Mouse (Mus musculus) lung, postnatal 0 days (tissue): ENCODE data around the gene Gm28048.

ENCODE experiments used
- CTCF ChIP-seq: IDR thresholded peaks from 2 replicates; pipeline ENCODE4 v1.5.1; 2016; ENCODE audit warnings: antibody characterized with exemption, mild to moderate bottlenecking
- EP300 ChIP-seq: IDR thresholded peaks from 2 replicates; pipeline ENCODE4 v1.6.1; 2016; ENCODE audit warnings: antibody characterized with exemption, mild to moderate bottlenecking, control low read depth

- TF ChIP-seq EP300: no peak
- TF ChIP-seq CTCF: no peak
These were observed 3.2 kb downstream of the Gm28048 start for GRCm38 (mm10) chr11:22978711-22979110.
